Mouse (Mus musculus) liver, embryonic 14.5 days (tissue): ENCODE results near the gene Vstm2a.

Experiments
- CTCF ChIP-seq: IDR thresholded peaks from 2 replicates; pipeline ENCODE4 v1.5.1; 2016; ENCODE audit warnings: antibody characterized with exemption, low read depth, control low read depth
- EP300 ChIP-seq: IDR thresholded peaks from 2 replicates; pipeline ENCODE4 v1.6.1; 2016; ENCODE audit warnings: antibody characterized with exemption, low read depth

DNA sequence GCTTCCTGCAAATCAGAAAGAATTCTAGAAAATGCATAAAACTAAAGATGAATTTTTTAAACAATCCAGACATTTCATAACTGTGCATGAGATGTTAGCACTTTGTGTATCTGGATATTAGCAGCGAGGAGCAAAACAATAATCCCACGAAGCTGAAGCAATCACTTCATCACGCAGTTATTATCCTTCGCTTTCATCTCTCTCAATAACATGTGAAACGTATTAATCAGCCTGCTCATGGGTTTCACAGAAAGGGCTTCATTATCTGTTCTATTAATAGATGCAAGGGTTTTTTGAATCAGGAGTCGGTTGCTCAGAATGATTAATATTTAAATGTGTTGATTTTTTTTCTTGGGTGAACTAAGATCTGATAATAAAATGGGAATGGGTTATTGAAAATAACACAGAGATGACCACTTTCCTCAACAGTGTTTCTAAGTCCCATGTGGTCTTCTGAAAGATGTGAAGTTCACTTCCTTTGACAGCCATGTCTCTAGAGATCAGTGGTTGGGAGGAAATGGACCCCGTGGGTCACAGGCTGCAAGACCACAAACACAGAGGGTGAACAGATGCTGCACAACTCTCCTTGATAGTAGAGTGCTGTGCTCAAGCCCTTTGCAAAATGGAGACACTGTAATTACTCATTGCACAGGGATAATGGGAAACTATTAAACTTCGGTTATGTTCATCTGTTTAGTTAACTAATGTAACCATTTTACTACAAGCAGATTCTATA lies 109.5 kb downstream of the Vstm2a start:
- TF ChIP-seq CTCF (no peak), EP300 (no peak)
